Mouse (Mus musculus): ENCODE measurements around the gene Surf2. TPM values are rescaled to one million over a fixed set of nuclear protein-coding genes. Genes with fewer than 3 reads are reported as not detected.

Gene Surf2
- polyA plus RNA-seq, 1 experiment, result 5.4 TPM

GRCm38 (mm10) chr2:26936425-26936824, 20.3 kb downstream of the Surf2 start:
- no peak for TF ChIP-seq GATA1 (IDR thresholded peaks at IDR 0.05; ENCODE audit: low read length)

DNA sequence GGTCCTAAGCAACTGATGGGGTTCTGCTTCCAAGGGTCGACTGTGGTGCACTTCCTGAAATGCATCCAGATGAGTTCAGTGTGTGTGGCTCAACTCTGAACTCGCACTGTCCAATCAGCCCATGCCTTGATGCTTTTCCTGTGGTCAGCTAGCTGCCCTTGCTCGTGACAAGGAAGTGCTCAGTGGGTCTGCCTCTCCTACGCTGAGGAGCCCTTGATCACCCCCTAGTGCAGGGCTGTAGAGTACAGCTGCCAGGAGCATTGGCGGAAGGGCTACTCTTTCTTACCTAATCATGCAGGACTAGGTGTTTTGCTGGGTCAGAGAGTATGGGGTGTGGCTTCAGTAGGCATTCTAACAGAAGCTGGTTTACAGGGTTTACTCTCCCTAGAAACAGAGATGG, 25.4 kb downstream of the Surf2 start:
- no peak for TF ChIP-seq GATA1 (IDR thresholded peaks at IDR 0.05; ENCODE audit: low read length)

GRCm38 (mm10) chr2:26943253-26943652, 27.1 kb downstream of the Surf2 start:
- no peak for TF ChIP-seq GATA1 (IDR thresholded peaks at IDR 0.05; ENCODE audit: low read length)

DNA sequence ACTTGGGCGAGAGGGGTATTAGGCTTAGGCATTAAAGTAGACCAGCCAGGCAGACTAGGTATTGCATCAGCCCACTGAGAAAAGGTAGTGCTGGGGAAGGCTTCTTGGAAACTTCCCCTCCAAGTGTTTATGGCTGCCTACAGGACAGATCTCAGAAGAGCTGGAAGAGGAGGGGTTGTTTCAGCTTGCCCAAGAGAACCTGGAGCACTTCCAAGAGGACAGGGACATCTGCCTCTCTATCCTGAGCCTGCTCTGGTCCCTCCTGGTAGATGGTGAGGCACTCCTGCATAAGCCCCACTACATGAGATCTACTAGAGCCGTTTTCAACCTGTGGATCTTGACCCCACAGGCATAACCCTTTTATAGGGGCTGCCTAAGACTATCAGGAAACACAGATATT, 34.2 kb downstream of the Surf2 start:
- TF ChIP-seq GATA1 (IDR thresholded peaks at IDR 0.05; ENCODE audit: low read length), result no peak

DNA sequence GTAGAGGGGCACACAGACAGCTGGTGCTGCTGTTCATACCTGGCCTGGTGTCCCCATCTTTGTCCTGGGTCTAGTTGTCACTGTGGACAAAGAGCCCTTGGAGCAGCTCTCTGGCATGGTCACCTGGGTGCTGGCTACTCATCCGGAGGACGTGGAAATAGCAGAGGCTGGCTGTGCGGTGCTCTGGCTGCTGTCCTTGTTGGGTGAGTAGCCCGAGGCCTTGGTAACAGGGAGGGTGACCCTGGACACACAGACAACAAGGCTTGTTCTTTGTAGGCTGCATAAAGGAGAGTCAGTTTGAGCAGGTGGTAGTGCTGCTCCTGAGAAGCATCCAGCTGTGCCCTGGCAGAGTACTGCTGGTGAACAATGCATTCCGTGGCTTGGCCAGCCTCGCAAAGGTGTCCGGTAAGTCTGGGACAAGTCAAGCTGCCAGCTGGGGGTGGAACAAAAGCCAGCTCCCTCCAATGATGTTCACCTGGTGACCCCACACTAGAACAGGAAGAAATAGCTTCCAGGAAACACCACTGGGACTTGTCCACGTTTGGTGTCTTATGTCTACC, 35.3 kb downstream of the Surf2 start:
- TF ChIP-seq GATA1 (IDR thresholded peaks at IDR 0.05; ENCODE audit: low read length), result no peak

DNA sequence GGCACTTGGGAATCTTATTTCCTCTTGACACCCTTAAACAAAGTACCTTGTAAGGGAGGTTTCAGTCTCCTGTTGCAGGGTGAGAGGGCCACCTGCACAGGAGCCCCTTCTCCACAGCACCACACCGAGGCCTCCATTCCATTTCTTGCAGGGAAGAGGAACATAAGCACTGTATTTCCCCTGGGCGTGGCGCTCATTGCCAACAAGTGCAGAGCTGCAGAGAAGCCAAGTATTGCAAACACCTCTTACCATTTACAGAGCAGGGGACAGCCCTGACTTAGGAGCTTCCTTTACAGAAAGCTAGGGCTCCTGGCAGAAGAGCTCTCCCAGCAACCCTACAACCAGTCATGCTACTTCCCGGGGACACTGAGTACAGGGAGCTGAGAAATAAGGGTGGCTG, 36.0 kb downstream of the Surf2 start:
- no peak for TF ChIP-seq GATA1 (IDR thresholded peaks at IDR 0.05; ENCODE audit: low read length)

DNA sequence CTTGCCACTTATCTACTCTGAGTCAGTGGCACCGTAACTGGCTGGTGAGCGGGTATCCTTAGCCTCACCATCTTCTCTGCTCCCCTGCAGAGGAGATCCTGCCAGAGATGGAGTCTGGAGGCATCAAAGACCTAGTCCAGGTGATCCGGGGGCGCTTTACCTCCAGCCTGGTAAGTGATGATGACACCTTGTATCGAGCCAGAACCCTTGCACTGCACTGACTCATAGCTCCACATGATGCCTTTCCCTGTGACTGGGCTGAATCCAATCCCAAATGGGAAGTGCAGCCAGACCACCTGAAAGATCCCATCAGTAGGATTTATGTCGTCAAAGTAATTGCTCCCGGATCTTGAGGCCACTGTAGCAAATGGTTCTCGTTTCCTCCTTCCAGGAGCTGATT, 36.7 kb downstream of the Surf2 start:
- no peak for TF ChIP-seq GATA1 (IDR thresholded peaks at IDR 0.05; ENCODE audit: low read length)

DNA sequence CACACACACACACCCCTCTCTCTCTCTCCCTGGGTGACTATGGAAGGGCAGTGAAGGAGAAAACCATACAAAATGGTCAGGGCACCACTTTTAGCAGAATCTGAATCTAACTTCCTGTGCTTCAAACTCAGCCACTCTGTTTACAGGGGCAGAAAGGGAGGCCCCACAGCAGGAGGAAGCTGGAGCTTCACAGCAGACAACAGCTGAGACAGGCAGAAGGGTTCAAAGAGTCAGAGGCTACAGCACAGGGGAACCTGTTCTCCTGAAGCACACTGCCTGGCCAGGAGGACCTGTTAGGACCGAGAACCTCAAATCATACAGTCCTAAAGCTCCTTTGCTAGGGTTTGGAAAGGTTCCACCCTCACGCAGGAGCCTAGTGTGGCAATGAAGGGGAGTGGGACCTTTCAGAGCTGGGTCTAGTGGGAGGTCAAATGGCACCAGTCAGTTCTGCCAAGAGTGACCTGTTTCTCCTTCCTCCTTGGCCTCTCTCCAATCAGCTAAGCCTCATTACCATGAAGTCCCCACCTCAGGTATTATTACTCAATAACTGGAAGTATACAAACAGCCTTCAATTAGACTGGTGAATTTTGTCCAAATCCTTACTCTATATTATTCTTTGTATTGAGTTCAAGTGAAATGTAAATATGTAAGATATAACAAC, 38.7 kb downstream of the Surf2 start:
- TF ChIP-seq GATA1 (IDR thresholded peaks at IDR 0.05; ENCODE audit: low read length), result no peak

- TF ChIP-seq GATA1 (IDR thresholded peaks at IDR 0.05; ENCODE audit: low read length), result no peak
These were observed 40.8 kb downstream of the Surf2 start for GRCm38 (mm10) chr2:26956811-26957487.

DNA sequence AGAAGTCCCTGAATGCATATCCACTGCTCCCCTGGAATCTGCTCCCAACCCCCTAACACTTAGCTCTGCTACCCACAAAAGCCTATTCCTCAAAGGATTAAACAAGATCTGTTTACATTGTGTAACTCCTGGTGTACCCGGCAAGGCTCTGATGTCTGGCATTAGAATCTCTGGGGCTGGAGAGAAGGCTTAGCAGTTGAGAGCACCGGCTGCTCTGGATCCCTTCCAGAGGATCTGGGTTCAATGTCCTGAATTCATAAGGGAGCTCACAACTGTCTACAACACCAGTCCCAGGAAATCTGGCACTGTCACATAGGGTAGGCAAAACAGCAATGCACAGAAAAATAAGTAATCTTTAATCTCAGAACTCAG, 41.3 kb downstream of the Surf2 start:
- TF ChIP-seq GATA1 (IDR thresholded peaks at IDR 0.05; ENCODE audit: low read length), result no peak

GRCm38 (mm10) chr2:26960756-26961155, 44.6 kb downstream of the Surf2 start:
- no peak for TF ChIP-seq GATA1 (IDR thresholded peaks at IDR 0.05; ENCODE audit: low read length)

DNA sequence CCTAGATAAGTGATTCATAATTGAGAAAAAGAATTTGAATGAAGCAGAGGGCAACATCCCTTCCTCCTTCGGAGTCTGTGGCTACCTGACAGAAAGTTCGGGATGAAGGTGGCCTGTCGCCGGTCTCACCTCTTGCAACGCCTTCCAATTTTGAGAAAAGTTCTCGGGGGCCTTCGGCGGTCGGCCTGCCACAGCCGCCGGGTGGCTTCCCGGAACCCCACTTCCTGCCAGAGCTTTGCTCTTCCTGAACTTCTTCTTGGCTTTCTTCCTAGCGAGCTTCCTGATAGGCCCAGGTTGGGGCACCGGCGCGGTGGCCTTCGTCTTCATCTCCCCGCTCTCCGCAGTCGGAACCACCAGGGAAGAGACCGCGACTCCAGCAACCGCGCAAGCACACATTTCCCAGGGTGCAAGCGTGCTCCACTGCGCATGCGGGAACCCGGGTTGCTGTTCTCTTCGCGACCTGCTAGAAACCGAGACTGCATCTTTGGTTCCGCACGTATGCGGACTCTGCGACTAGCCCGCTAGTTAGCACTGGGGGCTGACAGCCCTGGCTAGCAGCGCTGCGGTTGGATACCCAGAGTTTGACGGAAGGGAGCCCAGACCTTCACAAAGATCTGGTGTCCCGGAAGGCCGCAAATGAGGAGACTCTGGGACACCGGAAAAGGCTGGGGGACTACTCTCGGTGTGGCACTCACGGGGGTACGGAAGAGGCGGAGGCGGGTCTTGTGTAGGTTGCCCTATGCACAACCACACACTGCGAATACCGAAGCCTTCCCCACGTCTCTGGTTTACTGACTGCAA, 48.0 kb downstream of the Surf2 start, which contains the start of gene Rexo4:
Gene Rexo4, minus strand, starts transcription at position 464 of the 801 bp plus-strand sequence.
- TF ChIP-seq GATA1 (IDR thresholded peaks at IDR 0.05; ENCODE audit: low read length), result no peak

- TF ChIP-seq GATA1 (IDR thresholded peaks at IDR 0.05; ENCODE audit: low read length), result no peak
These were observed 48.7 kb downstream of the Surf2 start for GRCm38 (mm10) chr2:26964724-26965370.

- no peak for TF ChIP-seq GATA1 (IDR thresholded peaks at IDR 0.05; ENCODE audit: low read length)
These were observed 51.1 kb downstream of the Surf2 start for GRCm38 (mm10) chr2:26967262-26967661.

Other genes starting within 250 kb of the Surf2 start
- gene Lcn4, start 245.1 kb upstream of the Surf2 start, polyA plus RNA-seq (2012), result not detected in 2 replicates
- gene Abo, start 51.4 kb upstream of the Surf2 start, polyA plus RNA-seq (2012), result not detected in 2 replicates
- 45.0 and 48.3 TPM in 2 replicates for gene Surf6, start 13.5 kb upstream of the Surf2 start, polyA plus RNA-seq (2012)
- 73.5 and 98.3 TPM in 2 replicates for gene Med22, start 5.7 kb upstream of the Surf2 start, polyA plus RNA-seq (2012)
- 4,629 and 5,493 TPM in 2 replicates for gene Rpl7a, start 5.6 kb upstream of the Surf2 start, polyA plus RNA-seq (2012)
- gene Surf1, start 163 bp downstream of the Surf2 start, polyA plus RNA-seq (2012), result 39.8 and 43.6 TPM in 2 replicates
- gene Surf4, start 17.6 kb downstream of the Surf2 start, polyA plus RNA-seq (2012), result 90.3 and 93.6 TPM in 2 replicates
- gene Stkld1, start 17.7 kb downstream of the Surf2 start, polyA plus RNA-seq (2012), result 0.03 and 0.04 TPM in 2 replicates
- gene Rexo4, start 48.0 kb downstream of the Surf2 start, polyA plus RNA-seq (2012), result 126 and 145 TPM in 2 replicates
- gene Adamts13, start 57.0 kb downstream of the Surf2 start, polyA plus RNA-seq (2012), result not detected in 2 replicates
- 9.2 and 11.8 TPM in 2 replicates for gene Cacfd1, start 93.6 kb downstream of the Surf2 start, polyA plus RNA-seq (2012)
- not detected in 2 replicates for gene Slc2a6, start 111.6 kb downstream of the Surf2 start, polyA plus RNA-seq (2012)
- not detected in 2 replicates for gene Mymk, start 155.8 kb downstream of the Surf2 start, polyA plus RNA-seq (2012)
- gene Adamtsl2, start 163.0 kb downstream of the Surf2 start, polyA plus RNA-seq (2012), result not detected in 2 replicates
- not detected in 2 replicates for gene Fam163b, start 226.1 kb downstream of the Surf2 start, polyA plus RNA-seq (2012)
- not detected in 2 replicates for gene Dbh, start 248.9 kb downstream of the Surf2 start, polyA plus RNA-seq (2012)

Data from G1E-ER4 (cell line).